Mouse (Mus musculus) embryonic facial prominence, embryonic 11.5 days (tissue): Measurements from ENCODE around the gene Gm20388. TPM values are rescaled to one million over a fixed set of nuclear protein-coding genes. Genes with fewer than 3 reads are reported as not detected.

ENCODE experiments used
- ATAC-seq: fragments of 200-750 bp; cut with Nextera tagmentation; replicated peaks from 2 replicates; pipeline ENCODE4 v1.8.0; 2017; ENCODE audit warnings: low read depth; ENCODE audit not compliant: insufficient number of reproducible peaks, low FRiP score, low TSS enrichment
- DNase-seq: peaks from one replicate; pipeline ENCODE4 v3.0.0-alpha.2; 2015; ENCODE audit warnings: low spot score
- H3K27ac ChIP-seq: fragments of 300-500 bp; sonication (generic); replicated peaks from 2 replicates; pipeline ENCODE4 v1.5.1; 2014; ENCODE audit warnings: mild to moderate bottlenecking, low read depth, low read length, control low read depth
- H3K27me3 ChIP-seq: fragments of 300-500 bp; sonication (generic); 2 replicates; pipeline ENCODE4 v1.6.1; 2014; ENCODE audit warnings: mild to moderate bottlenecking, low read length, moderate library complexity, mixed read lengths; ENCODE audit not compliant: control insufficient read depth, insufficient read depth
- H3K36me3 ChIP-seq: fragments of 300-500 bp; sonication (generic); replicated peaks from 2 replicates; pipeline ENCODE4 v1.6.1; 2014; ENCODE audit warnings: low read depth, mild to moderate bottlenecking, low read length, moderate library complexity, mixed read lengths; ENCODE audit not compliant: control insufficient read depth, insufficient read depth
- H3K4me1 ChIP-seq: fragments of 300-500 bp; sonication (generic); 2 replicates; pipeline ENCODE4 v1.6.1; 2014; ENCODE audit warnings: low read length, mixed read lengths; ENCODE audit not compliant: control insufficient read depth, insufficient read depth
- H3K4me2 ChIP-seq: fragments of 300-500 bp; sonication (generic); 2 replicates; pipeline ENCODE4 v1.6.1; 2014; ENCODE audit warnings: low read depth, mild to moderate bottlenecking, control low read depth, low read length, moderate library complexity
- H3K4me3 ChIP-seq: fragments of 300-500 bp; sonication (generic); 2 replicates; pipeline ENCODE4 v1.5.1; 2014; ENCODE audit warnings: low read depth, low read length, control low read depth
- H3K9ac ChIP-seq: fragments of 300-500 bp; sonication (generic); replicated peaks from 2 replicates; pipeline ENCODE4 v1.6.1; 2014; ENCODE audit warnings: mild to moderate bottlenecking, control low read depth, low read length
- H3K9me3 ChIP-seq: fragments of 300-500 bp; sonication (generic); replicated peaks from 2 replicates; pipeline ENCODE4 v1.6.1; 2016; ENCODE audit warnings: mild to moderate bottlenecking, low read length, inconsistent platforms, mixed read lengths; ENCODE audit not compliant: control insufficient read depth
- WGBS: fragments of 180-500 bp; shearing (Covaris S2); extraction: QIAGEN DNeasy Blood & Tissue Kit; methylation state at CpG from one replicate; pipeline ENCODE4 v1.1.7; 2014; 5-methylcytosine and 5-hydroxymethylcytosine counted together
- polyA plus RNA-seq: library from polyadenylated mRNA; unstranded; fragments of >200 nt; fragmentation: Nextera tagmentation; extraction: Ambion mirVana; gene quantifications from 2 replicates; pipeline ENCODE4 v1.2.1, GENCODE M21; 2014

Gene Gm20388
- polyA plus RNA-seq, 1 experiment from 2014 or later = 3.1 TPM

DNA sequence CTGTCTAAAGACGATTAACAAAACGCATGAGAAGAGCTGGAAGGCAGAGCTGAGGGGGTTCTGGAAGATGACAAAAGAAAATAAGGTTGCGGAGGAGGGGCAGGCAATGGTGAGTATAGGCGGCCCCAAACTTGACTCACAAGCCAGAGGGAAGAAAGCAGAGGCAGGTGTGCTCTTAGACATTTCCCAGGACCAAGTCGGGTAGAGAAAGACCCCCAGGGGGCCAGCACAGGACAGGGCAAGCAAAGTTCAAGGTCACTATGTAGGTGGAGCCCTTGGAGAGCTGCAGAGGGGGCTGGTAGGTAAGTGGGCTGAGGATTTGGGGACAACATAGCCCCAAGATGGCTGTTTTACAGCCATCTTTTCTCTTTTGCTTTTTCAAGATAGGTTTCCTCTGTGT, 168.7 kb downstream of the Gm20388 start:
- Histone ChIP-seq H3K9ac (no peak overlapping the region), H3K36me3 (no peaks in the 10 kb centered on the region; the same call in none of the 2 replicates), H3K4me3 (no peak overlapping the region), H3K27ac (no peak overlapping the region), H3K9me3 (no peaks in the 10 kb centered on the region), H3K27me3 (no peaks in the 10 kb centered on the region), H3K4me1 (no peaks in the 10 kb centered on the region), H3K4me2 (no peak overlapping the region)
- DNase-seq (no peak), ATAC-seq (no peak)
- WGBS = 53% methylated on average over 5 of the region's 5 CpGs

GRCm38 (mm10) chr8:120083261-120083660, 172.6 kb downstream of the Gm20388 start:
- Histone ChIP-seq H3K4me3 (no peak overlapping the region), H3K4me1 (no peaks in the 10 kb centered on the region), H3K36me3 (peaks cover 6% of the 10 kb centered on the region), H3K9me3 (no peaks in the 10 kb centered on the region), H3K4me2 (no peak overlapping the region), H3K27ac (no peak overlapping the region), H3K9ac (no peak overlapping the region), H3K27me3 (no peaks in the 10 kb centered on the region)
- 95% methylated on average over 8 of the region's 8 CpGs for WGBS
- DNase-seq (no peak), ATAC-seq (no peak)

- no peaks in the 10 kb centered on the region for H3K9me3 ChIP-seq
- H3K9ac ChIP-seq = no peak overlapping the region
- no peaks in the 10 kb centered on the region for H3K27me3 ChIP-seq
- DNase-seq = no peak
- no peak for ATAC-seq
- no peaks in the 10 kb centered on the region for H3K4me1 ChIP-seq
- no peak overlapping the region for H3K4me3 ChIP-seq
- H3K27ac ChIP-seq = no peak overlapping the region
- H3K36me3 ChIP-seq = peaks cover 6% of the 10 kb centered on the region
- no peak overlapping the region for H3K4me2 ChIP-seq
- WGBS = 89% methylated on average over 8 of the region's 8 CpGs
These were observed 174.1 kb downstream of the Gm20388 start for GRCm38 (mm10) chr8:120084783-120085182.

DNA sequence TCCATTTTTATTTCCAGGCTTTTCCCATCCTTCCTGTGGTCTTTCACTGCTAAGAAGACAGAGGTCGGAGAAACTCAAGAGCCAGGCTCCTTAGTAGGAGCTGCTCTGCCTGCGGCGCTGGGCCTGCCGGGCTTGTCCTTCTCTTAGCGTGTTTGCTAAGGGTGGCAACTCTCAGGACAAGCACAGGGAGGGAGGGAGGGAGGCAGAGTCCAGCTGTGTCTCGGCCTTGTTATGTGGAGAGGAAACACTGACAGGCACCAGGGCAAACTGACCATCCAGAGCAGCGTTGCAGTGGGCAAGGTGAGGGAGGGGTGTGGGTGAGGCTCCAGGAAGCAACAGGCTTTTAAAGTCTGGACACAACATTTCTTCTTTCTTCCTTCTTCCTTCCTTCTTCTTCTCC, 178.9 kb downstream of the Gm20388 start:
- Histone ChIP-seq H3K9ac (no peak overlapping the region), H3K27me3 (no peaks in the 10 kb centered on the region), H3K9me3 (no peaks in the 10 kb centered on the region), H3K4me2 (no peak overlapping the region), H3K36me3 (peaks cover 9% of the 10 kb centered on the region), H3K4me3 (no peak overlapping the region), H3K27ac (no peak overlapping the region), H3K4me1 (no peaks in the 10 kb centered on the region)
- ATAC-seq (no peak), DNase-seq (no peak)
- WGBS = 81% methylated on average over 7 of the region's 7 CpGs

DNA sequence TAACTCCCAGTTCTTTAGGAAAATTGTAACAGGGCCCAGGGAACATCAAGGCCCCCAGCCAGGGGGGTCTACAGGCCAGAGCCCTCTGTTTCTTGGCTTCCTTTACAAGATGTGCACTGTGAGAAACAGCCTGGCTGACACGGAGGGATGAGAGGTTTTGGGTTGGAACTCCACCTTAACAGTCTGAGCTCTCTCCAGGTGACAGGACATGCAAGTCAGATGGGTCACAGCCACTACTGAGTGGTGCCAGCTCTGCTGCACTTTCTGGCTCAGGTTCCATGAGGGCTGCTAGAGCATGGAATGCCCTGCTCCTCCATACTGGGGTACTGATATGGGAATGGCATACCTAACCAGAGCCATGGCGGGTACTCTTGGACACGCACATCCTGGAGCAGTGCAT, 180.4 kb downstream of the Gm20388 start:
- H3K9me3 ChIP-seq = no peaks in the 10 kb centered on the region
- WGBS = 88% methylated on average over 3 of the region's 3 CpGs
- H3K27ac ChIP-seq = no peak overlapping the region
- peaks cover 3% of the 10 kb centered on the region; the same call in 1 of the 2 replicates for H3K36me3 ChIP-seq
- no peaks in the 10 kb centered on the region for H3K27me3 ChIP-seq
- ATAC-seq (no peak), DNase-seq (no peak)
- H3K4me1 ChIP-seq = no peaks in the 10 kb centered on the region
- no peak overlapping the region for H3K4me3 ChIP-seq
- H3K9ac ChIP-seq = no peak overlapping the region
- H3K4me2 ChIP-seq = no peak overlapping the region

DNA sequence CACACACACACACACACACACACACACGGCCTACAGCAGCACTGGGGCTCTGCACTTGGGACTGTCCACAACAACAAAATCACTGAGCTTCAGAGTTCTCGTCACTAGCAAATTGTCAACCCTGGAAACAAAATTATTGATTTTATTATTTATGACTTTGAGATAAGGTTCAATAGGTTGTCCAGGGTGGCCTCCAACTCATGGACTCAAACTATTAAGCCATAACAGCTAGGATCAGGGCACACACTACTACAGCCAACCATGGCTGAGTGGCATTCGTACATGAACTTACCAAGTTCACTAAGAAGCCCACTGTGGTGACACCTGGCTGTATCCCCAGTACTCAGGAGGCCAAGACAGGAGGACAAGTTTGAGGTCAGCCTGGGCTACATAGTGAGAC, 182.5 kb downstream of the Gm20388 start:
- H3K4me1 ChIP-seq = no peaks in the 10 kb centered on the region
- H3K9me3 ChIP-seq = no peaks in the 10 kb centered on the region
- no peaks in the 10 kb centered on the region for H3K27me3 ChIP-seq
- no peak overlapping the region for H3K4me3 ChIP-seq
- no peak for ATAC-seq
- DNase-seq = no peak
- H3K4me2 ChIP-seq = no peak overlapping the region
- peaks cover 3% of the 10 kb centered on the region; the same call in 1 of the 2 replicates for H3K36me3 ChIP-seq
- H3K27ac ChIP-seq = no peak overlapping the region
- WGBS = 95% methylated on average over 3 of the region's 3 CpGs
- no peak overlapping the region for H3K9ac ChIP-seq

DNA sequence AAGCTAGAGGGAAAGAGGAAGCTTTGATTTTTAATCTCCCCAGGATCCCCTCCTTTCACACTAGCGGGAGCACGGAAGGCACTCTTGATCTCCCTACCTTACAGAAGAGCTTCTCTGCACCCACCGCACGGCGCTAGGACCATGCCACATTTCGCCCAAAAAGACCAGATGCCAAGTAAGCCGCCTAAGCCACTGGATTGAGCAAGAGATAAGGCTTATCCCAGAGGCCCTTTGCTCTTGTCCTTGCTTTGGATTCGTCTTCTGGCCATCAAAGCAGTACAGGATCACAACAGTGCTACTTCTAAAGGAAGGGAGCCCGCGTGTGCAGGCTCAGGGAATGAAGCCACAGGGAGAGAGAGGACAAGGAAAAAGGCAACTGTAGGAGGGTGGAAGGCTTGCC, 184.2 kb downstream of the Gm20388 start:
- Histone ChIP-seq H3K36me3 (peaks cover 3% of the 10 kb centered on the region; the same call in 1 of the 2 replicates), H3K4me2 (no peak overlapping the region), H3K27me3 (no peaks in the 10 kb centered on the region), H3K4me1 (no peaks in the 10 kb centered on the region), H3K9ac (no peak overlapping the region), H3K4me3 (no peak overlapping the region), H3K27ac (no peak overlapping the region), H3K9me3 (no peaks in the 10 kb centered on the region)
- ATAC-seq = no peak
- 90% methylated on average over 10 of the region's 10 CpGs for WGBS
- DNase-seq = no peak

DNA sequence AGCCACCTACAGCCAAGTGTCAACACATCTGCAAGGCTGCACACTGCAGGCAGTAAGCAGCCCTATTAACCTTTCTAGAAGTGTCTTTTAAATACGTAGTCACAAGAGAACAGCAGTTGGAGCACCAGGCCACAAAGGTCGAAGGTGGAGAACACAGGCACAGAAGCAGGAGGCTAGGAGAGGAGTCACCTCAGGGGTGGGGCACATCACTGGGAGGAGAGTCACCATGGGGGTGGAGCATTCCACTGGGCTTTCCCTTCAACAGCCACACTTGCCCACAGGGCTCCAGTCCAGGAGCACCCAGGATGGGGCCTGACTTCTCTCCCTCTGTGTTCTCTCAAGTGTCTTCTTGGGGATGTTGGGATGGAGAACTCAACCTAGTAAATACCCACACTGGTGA, 185.8 kb downstream of the Gm20388 start:
- no peak overlapping the region for H3K9ac ChIP-seq
- 72% methylated on average over 2 of the region's 2 CpGs for WGBS
- DNase-seq (no peak), ATAC-seq (no peak)
- H3K4me2 ChIP-seq = no peak overlapping the region
- no peaks in the 10 kb centered on the region for H3K27me3 ChIP-seq
- H3K9me3 ChIP-seq = no peaks in the 10 kb centered on the region
- H3K4me3 ChIP-seq = no peak overlapping the region
- peaks cover 3% of the 10 kb centered on the region; the same call in 1 of the 2 replicates for H3K36me3 ChIP-seq
- H3K4me1 ChIP-seq = no peaks in the 10 kb centered on the region
- H3K27ac ChIP-seq = no peak overlapping the region
